Mouse (Mus musculus) embryonic facial prominence, embryonic 12.5 days (tissue): ENCODE measurements at regions not wholly inside any gene's neighbourhood (a gene's known extent, or its start where the extent isn't known, plus 50 kb on each side); places are given as distances from the start of the nearest gene placed in this dataset.

ENCODE experiments used
- ATAC-seq: fragments of 200-750 bp; cut with Nextera tagmentation; 2 replicates; pipeline ENCODE4 v1.8.0; 2017; ENCODE audit not compliant: insufficient number of reproducible peaks, insufficient read depth, low FRiP score, low TSS enrichment
- H3K27ac ChIP-seq: fragments of 300-500 bp; sonication (generic); 2 replicates; pipeline ENCODE4 v1.5.1; 2016; ENCODE audit warnings: mild to moderate bottlenecking
- H3K27me3 ChIP-seq: fragments of 300-500 bp; sonication (generic); 2 replicates; pipeline ENCODE4 v1.6.1; 2016; ENCODE audit warnings: mild to moderate bottlenecking, moderate library complexity
- H3K36me3 ChIP-seq: fragments of 300-500 bp; sonication (generic); 2 replicates; pipeline ENCODE4 v1.6.1; 2016; ENCODE audit warnings: mild to moderate bottlenecking
- H3K4me1 ChIP-seq: fragments of 300-500 bp; sonication (generic); 2 replicates; pipeline ENCODE4 v1.6.1; 2016
- H3K4me2 ChIP-seq: fragments of 300-500 bp; sonication (generic); replicated peaks from 2 replicates; pipeline ENCODE4 v1.6.1; 2016; ENCODE audit warnings: mild to moderate bottlenecking, moderate library complexity
- H3K4me3 ChIP-seq: fragments of 300-500 bp; sonication (generic); 2 replicates; pipeline ENCODE4 v1.5.1; 2016; ENCODE audit warnings: mild to moderate bottlenecking
- H3K9ac ChIP-seq: fragments of 300-500 bp; sonication (generic); 2 replicates; pipeline ENCODE4 v1.6.1; 2016; ENCODE audit warnings: mild to moderate bottlenecking, moderate library complexity
- H3K9me3 ChIP-seq: fragments of 300-500 bp; sonication (generic); 2 replicates; pipeline ENCODE4 v1.6.1; 2016; ENCODE audit warnings: mild to moderate bottlenecking, moderate library complexity
- WGBS: fragments of 180-500 bp; shearing (Covaris S2); methylation state at CpG from one replicate; pipeline ENCODE4 v1.1.7; 2016; 5-methylcytosine and 5-hydroxymethylcytosine counted together

- H3K27me3 ChIP-seq: no peaks in the 10 kb centered on the region
- no peaks in the 10 kb centered on the region for H3K36me3 ChIP-seq
- 0 out of 2 replicates have a peak overlapping the region, but pooled peaks have one; percentile 24 for H3K9ac ChIP-seq
- peaks cover 7% of the 10 kb centered on the region; the same call in 1 of the 2 replicates for H3K4me1 ChIP-seq
- H3K4me2 ChIP-seq: no peak overlapping the region
- no peak for ATAC-seq
- H3K27ac ChIP-seq: no peak overlapping the region
- WGBS: 56% methylated on average over 14 of the region's 14 CpGs
- no peak overlapping the region for H3K4me3 ChIP-seq
- H3K9me3 ChIP-seq: no peaks in the 10 kb centered on the region
Observed at GRCm38 (mm10) chr12:69424971-69425370, 52.7 kb upstream of the Gm9887 start.
